Mouse (Mus musculus) myocyte (in vitro differentiated cells): Measurements from ENCODE around the gene Foxg1.

Experiments
- CEBPB ChIP-seq: IDR thresholded peaks from 2 replicates; pipeline ENCODE4 v1.6.1; 2011; ENCODE audit warnings: mild to moderate bottlenecking, moderate library complexity; ENCODE audit not compliant: poor library complexity, insufficient read depth, severe bottlenecking
- E2F4 ChIP-seq: IDR thresholded peaks from one replicate; pipeline ENCODE4 v1.6.1; 2011; ENCODE audit warnings: mild to moderate bottlenecking, control low read depth, moderate library complexity; ENCODE audit not compliant: insufficient read depth
- MAX ChIP-seq: IDR thresholded peaks from one replicate; pipeline ENCODE4 v1.6.1; 2011; ENCODE audit warnings: low read depth, mild to moderate bottlenecking, control low read depth
- MYOD1 ChIP-seq, 3 experiments: IDR thresholded peaks; one replicate each; pipeline ENCODE4 v1.6.1; 2011; ENCODE audit warnings: control low read depth in 2 of 3, low read depth in 2 of 3, mild to moderate bottlenecking in 2 of 3, moderate library complexity in 1 of 3; ENCODE audit not compliant: insufficient read length in 2 of 3, control insufficient read depth in 1 of 3
- MYOG ChIP-seq, 3 experiments: IDR thresholded peaks; one replicate each; pipeline ENCODE4 v1.6.1; 2011; ENCODE audit warnings: control low read depth in 2 of 3, low read depth in 2 of 3, mild to moderate bottlenecking in 2 of 3; ENCODE audit not compliant: insufficient read length in 2 of 3, control insufficient read depth in 1 of 3, insufficient read depth in 1 of 3
- POLR2A ChIP-seq: IDR thresholded peaks from one replicate; pipeline ENCODE4 v1.6.1; 2011; ENCODE audit warnings: low read depth, mild to moderate bottlenecking, control low read depth, moderate library complexity; ENCODE audit not compliant: insufficient read length
- POLR2AphosphoS2 ChIP-seq: IDR thresholded peaks from one replicate; pipeline ENCODE4 v1.6.1; 2011; ENCODE audit warnings: low read depth, control low read depth; ENCODE audit not compliant: insufficient read length
- REST ChIP-seq: IDR thresholded peaks from one replicate; pipeline ENCODE4 v1.6.1; 2011; ENCODE audit warnings: mild to moderate bottlenecking, control low read depth, moderate library complexity; ENCODE audit not compliant: insufficient read depth, insufficient read length
- SRF ChIP-seq: IDR thresholded peaks from one replicate; pipeline ENCODE4 v1.6.1; 2011; ENCODE audit warnings: low read depth; ENCODE audit not compliant: control insufficient read depth, insufficient read length
- TCF12 ChIP-seq: IDR thresholded peaks from one replicate; pipeline ENCODE4 v1.6.1; 2011; ENCODE audit warnings: mild to moderate bottlenecking, control low read depth; ENCODE audit not compliant: poor library complexity, insufficient read depth, severe bottlenecking
- TCF3 ChIP-seq: IDR thresholded peaks from one replicate; pipeline ENCODE4 v1.6.1; 2011; ENCODE audit warnings: low read depth, control low read depth; ENCODE audit not compliant: insufficient read length
- USF1 ChIP-seq: IDR thresholded peaks from one replicate; pipeline ENCODE4 v1.6.1; 2011; ENCODE audit warnings: low read depth, mild to moderate bottlenecking, control low read depth, moderate library complexity

DNA sequence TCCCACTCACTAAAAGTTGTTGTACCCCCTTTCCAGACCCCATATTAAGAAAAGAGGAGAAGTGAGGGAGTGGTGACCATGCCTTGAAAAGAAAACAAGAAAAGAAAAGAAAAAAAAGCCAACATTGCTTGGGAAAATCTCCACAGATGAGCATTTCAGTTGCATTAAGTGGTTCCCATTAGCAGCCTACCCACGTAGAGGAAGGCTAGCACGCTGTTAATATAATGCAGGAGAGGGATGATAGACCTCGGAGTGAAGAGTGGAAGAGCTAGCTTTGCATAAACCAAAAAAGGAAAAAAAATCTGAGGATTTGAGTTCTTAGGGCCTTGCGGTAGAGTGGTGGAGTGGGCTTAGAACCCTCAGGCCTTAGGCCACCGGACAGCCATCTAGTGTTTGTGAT is 9.3 kb upstream of the Foxg1 start:
- no peak for TF ChIP-seq REST
- no peak for TF ChIP-seq USF1
- no peak for TF ChIP-seq POLR2A
- TF ChIP-seq MAX = no peak
- no peak for TF ChIP-seq POLR2AphosphoS2
- no peak for TF ChIP-seq MYOG (IDR thresholded peaks at IDR 0.05; ENCODE audit: control insufficient read depth in 1 of 3, insufficient read depth in 1 of 3, insufficient read length in 2 of 3, low read depth in 2 of 3)
- TF ChIP-seq TCF12 = no peak
- no peak for TF ChIP-seq E2F4
- no peak for TF ChIP-seq TCF3
- no peak for TF ChIP-seq MYOD1 (IDR thresholded peaks at IDR 0.05; ENCODE audit: control insufficient read depth in 1 of 3, insufficient read length in 2 of 3, low read depth in 2 of 3)
- TF ChIP-seq CEBPB = no peak
- no peak for TF ChIP-seq SRF
